Mouse (Mus musculus): ENCODE results near the gene Fosb.

Gene Fosb

GRCm38 (mm10) chr7:19253437-19253836 lies 56.4 kb downstream of the Fosb start:
- DNase-seq (ENCODE audit: extremely low read depth, low read depth, low spot score), result no peak
